8 mouse cellular contexts compared by ENCODE assay signal in the genomic region with DNA sequence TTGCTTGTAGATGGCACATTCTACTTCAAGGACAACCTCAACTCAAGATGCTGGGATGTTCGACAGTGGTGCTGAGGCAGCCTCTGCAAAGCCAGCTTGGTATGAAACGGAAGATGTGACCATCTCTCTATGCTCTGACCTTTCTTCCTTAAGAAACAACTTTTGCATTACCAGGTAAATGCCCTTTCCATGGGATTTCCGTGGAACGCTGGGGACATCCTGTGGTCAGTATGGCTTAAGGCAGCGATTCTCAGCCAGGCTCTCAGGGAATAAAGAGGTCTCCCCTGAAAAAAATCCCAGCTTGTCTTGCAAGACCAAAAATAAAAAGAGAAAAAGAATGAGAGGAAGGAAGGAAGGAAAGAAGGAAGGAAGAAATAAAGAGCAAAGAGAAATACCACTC.
A peak's percentile ranks its signal among the peaks of the same experiment; 100 is the strongest.
DNase-seq lines count a peak whose midpoint lies in the region; ATAC-seq lines count a peak whose summit lies in the region.

No protein-coding gene starts in this region.

- ATAC-seq in cerebellum, adult (ENCODE audit: insufficient number of reproducible peaks, low FRiP score, low TSS enrichment) = no peak

- peak; percentile 79 to 80 for DNase-seq in cerebellum, postnatal 10 days
- peak; percentile 66 for DNase-seq in left cerebral cortex, postnatal 4 days
- no peak for DNase-seq in left cerebral cortex, postnatal 10 days (ENCODE audit: extremely low spot score in 1 of 2, low spot score in 2 of 2)
- DNase-seq in cerebellum, postnatal 36 days = peak; percentile 6 to 18
- peak; percentile 36 to 60 for DNase-seq in layer of hippocampus, postnatal 14 days (ENCODE audit: low spot score in 2 of 2)
- DNase-seq in c-Kit-positive CD71-positive TER-119-positive erythroid progenitor cells, embryonic 14.5 days (ENCODE audit: low spot score) = no peak
- no peak for DNase-seq in urinary bladder, postnatal 14 days (ENCODE audit: low spot score)

- intact Hi-C loops in left cerebral cortex, postnatal 4 days (cut with DNase I) = loop anchor here (10.0 kb wide), 1 partner anchor 1625 kb away; no protein-coding TSS in a partner anchor
- intact Hi-C loops in left cerebral cortex, postnatal 10 days (cut with DNase I) = loop anchor here (5.0 kb wide), 3 partner anchors 1612 to 1892 kb away; no protein-coding TSS in a partner anchor

Comparison
In these comparisons a context has a peak if more than half of its experiments do, and no peak if none do; other contexts are left out.
1. DNase-seq: peak in cerebellum, postnatal 10 days (2 of 2), left cerebral cortex, postnatal 4 days (single experiment), cerebellum, postnatal 36 days (2 of 2) and layer of hippocampus, postnatal 14 days (2 of 2); none in left cerebral cortex, postnatal 10 days (0 of 2), c-Kit-positive CD71-positive TER-119-positive erythroid progenitor cells, embryonic 14.5 days (single experiment) and urinary bladder, postnatal 14 days (single experiment).